Mouse (Mus musculus) myocyte (in vitro differentiated cells): ENCODE data around the gene Myo18a. TPM values are rescaled to one million over a fixed set of nuclear protein-coding genes. Genes with fewer than 3 reads are reported as not detected.

Experiments used
- H3K27me3 ChIP-seq: one replicate; pipeline ENCODE4 v1.6.1; 2011; ENCODE audit not compliant: control insufficient read depth, insufficient read depth, insufficient read length
- H3K36me3 ChIP-seq: one replicate; pipeline ENCODE4 v1.6.1; 2011; ENCODE audit not compliant: control insufficient read depth, insufficient read depth
- H3K4me2 ChIP-seq: one replicate; pipeline ENCODE4 v1.6.1; 2011; ENCODE audit warnings: low read depth, control low read depth
- H3K4me3 ChIP-seq: one replicate; pipeline ENCODE4 v1.5.1; 2011; ENCODE audit warnings: mild to moderate bottlenecking, control low read depth, moderate library complexity
- H3K79me2 ChIP-seq: one replicate; pipeline ENCODE4 v1.6.1; 2011; ENCODE audit not compliant: control insufficient read depth, insufficient read depth
- H3ac ChIP-seq: one replicate; pipeline ENCODE4 v1.6.1; 2011; ENCODE audit not compliant: control insufficient read depth, insufficient read length
- CEBPB ChIP-seq: IDR thresholded peaks from 2 replicates; pipeline ENCODE4 v1.6.1; 2011; ENCODE audit warnings: mild to moderate bottlenecking, moderate library complexity; ENCODE audit not compliant: poor library complexity, insufficient read depth, severe bottlenecking
- E2F4 ChIP-seq: IDR thresholded peaks from one replicate; pipeline ENCODE4 v1.6.1; 2011; ENCODE audit warnings: mild to moderate bottlenecking, control low read depth, moderate library complexity; ENCODE audit not compliant: insufficient read depth
- MAX ChIP-seq: IDR thresholded peaks from one replicate; pipeline ENCODE4 v1.6.1; 2011; ENCODE audit warnings: low read depth, mild to moderate bottlenecking, control low read depth
- MYOD1 ChIP-seq, 3 experiments: IDR thresholded peaks; one replicate each; pipeline ENCODE4 v1.6.1; 2011; ENCODE audit warnings: control low read depth in 2 of 3, low read depth in 2 of 3, mild to moderate bottlenecking in 2 of 3, moderate library complexity in 1 of 3; ENCODE audit not compliant: insufficient read length in 2 of 3, control insufficient read depth in 1 of 3
- MYOG ChIP-seq, 3 experiments: IDR thresholded peaks; one replicate each; pipeline ENCODE4 v1.6.1; 2011; ENCODE audit warnings: control low read depth in 2 of 3, low read depth in 2 of 3, mild to moderate bottlenecking in 2 of 3; ENCODE audit not compliant: insufficient read length in 2 of 3, control insufficient read depth in 1 of 3, insufficient read depth in 1 of 3
- POLR2A ChIP-seq: IDR thresholded peaks from one replicate; pipeline ENCODE4 v1.6.1; 2011; ENCODE audit warnings: low read depth, mild to moderate bottlenecking, control low read depth, moderate library complexity; ENCODE audit not compliant: insufficient read length
- POLR2AphosphoS2 ChIP-seq: IDR thresholded peaks from one replicate; pipeline ENCODE4 v1.6.1; 2011; ENCODE audit warnings: low read depth, control low read depth; ENCODE audit not compliant: insufficient read length
- REST ChIP-seq: IDR thresholded peaks from one replicate; pipeline ENCODE4 v1.6.1; 2011; ENCODE audit warnings: mild to moderate bottlenecking, control low read depth, moderate library complexity; ENCODE audit not compliant: insufficient read depth, insufficient read length
- SRF ChIP-seq: IDR thresholded peaks from one replicate; pipeline ENCODE4 v1.6.1; 2011; ENCODE audit warnings: low read depth; ENCODE audit not compliant: control insufficient read depth, insufficient read length
- TCF12 ChIP-seq: IDR thresholded peaks from one replicate; pipeline ENCODE4 v1.6.1; 2011; ENCODE audit warnings: mild to moderate bottlenecking, control low read depth; ENCODE audit not compliant: poor library complexity, insufficient read depth, severe bottlenecking
- TCF3 ChIP-seq: IDR thresholded peaks from one replicate; pipeline ENCODE4 v1.6.1; 2011; ENCODE audit warnings: low read depth, control low read depth; ENCODE audit not compliant: insufficient read length
- USF1 ChIP-seq: IDR thresholded peaks from one replicate; pipeline ENCODE4 v1.6.1; 2011; ENCODE audit warnings: low read depth, mild to moderate bottlenecking, control low read depth, moderate library complexity
- polyA plus RNA-seq: library from polyadenylated mRNA; unstranded; fragments of >200 nt; fragmentation: generic; extraction: Trizol; gene quantifications from one replicate; pipeline ENCODE4 v1.2.1, GENCODE M21; 2012; ENCODE audit warnings: missing spikeins

Gene Myo18a
- polyA plus RNA-seq, 1 experiment: 169 TPM

- TF ChIP-seq REST (no peak), MYOD1 (IDR thresholded peaks at IDR 0.05; ENCODE audit: control insufficient read depth in 1 of 3, insufficient read length in 2 of 3, low read depth in 2 of 3) (no peak), USF1 (no peak), TCF12 (no peak), SRF (no peak), TCF3 (no peak), E2F4 (no peak), MYOG (IDR thresholded peaks at IDR 0.05; ENCODE audit: control insufficient read depth in 1 of 3, insufficient read depth in 1 of 3, insufficient read length in 2 of 3, low read depth in 2 of 3) (no peak), POLR2AphosphoS2 (no peak), POLR2A (no peak), CEBPB (no peak)
- no peaks in the 10 kb centered on the region for H3K27me3 ChIP-seq
Measured at GRCm38 (mm10) chr11:77725183-77725582, 37.9 kb upstream of the Myo18a start, which contains the start of gene Cryba1. Gene Cryba1 (minus strand): TSS chr11:77725283.

GRCm38 (mm10) chr11:77728587-77728986 lies 34.5 kb upstream of the Myo18a start:
- TF ChIP-seq POLR2AphosphoS2: no peak
- TF ChIP-seq MYOD1 (IDR thresholded peaks at IDR 0.05; ENCODE audit: control insufficient read depth in 1 of 3, insufficient read length in 2 of 3, low read depth in 2 of 3): no peak
- TF ChIP-seq POLR2A: no peak
- TF ChIP-seq E2F4: no peak
- TF ChIP-seq USF1: no peak
- no peak for TF ChIP-seq REST
- no peak for TF ChIP-seq MYOG (IDR thresholded peaks at IDR 0.05; ENCODE audit: control insufficient read depth in 1 of 3, insufficient read depth in 1 of 3, insufficient read length in 2 of 3, low read depth in 2 of 3)
- no peak for TF ChIP-seq CEBPB
- no peak for TF ChIP-seq MAX
- TF ChIP-seq TCF12: no peak
- no peak for TF ChIP-seq SRF
- no peak for TF ChIP-seq TCF3
- no peaks in the 10 kb centered on the region for H3K27me3 ChIP-seq
- H3K79me2 ChIP-seq: no peaks in the 10 kb centered on the region

More at GRCm38 (mm10) chr11:77725183-77725582, 37.9 kb upstream of the Myo18a start, which contains the start of gene Cryba1:
- Histone ChIP-seq H3K4me2 (no peak within 1 kb of the TSS), H3K4me3 (no peak within 1 kb of the TSS), H3ac (no peak within 1 kb of the TSS), H3K79me2 (no peaks in the 10 kb centered on the region), H3K36me3 (no peaks in the 10 kb centered on the region)

GRCm38 (mm10) chr11:77737289-77737688 lies 25.8 kb upstream of the Myo18a start:
- no peak overlapping the region for H3ac ChIP-seq
- no peaks in the 10 kb centered on the region for H3K36me3 ChIP-seq
- H3K27me3 ChIP-seq: no peaks in the 10 kb centered on the region
- TF ChIP-seq MAX (no peak), POLR2AphosphoS2 (no peak), CEBPB (no peak), TCF12 (no peak), POLR2A (no peak), E2F4 (no peak), MYOG (IDR thresholded peaks at IDR 0.05; ENCODE audit: control insufficient read depth in 1 of 3, insufficient read depth in 1 of 3, insufficient read length in 2 of 3, low read depth in 2 of 3) (no peak), TCF3 (no peak), USF1 (no peak)
- no peak overlapping the region for H3K4me2 ChIP-seq
- H3K4me3 ChIP-seq: no peak overlapping the region
- H3K79me2 ChIP-seq: no peaks in the 10 kb centered on the region

More at GRCm38 (mm10) chr11:77728587-77728986, 34.5 kb upstream of the Myo18a start:
- H3ac ChIP-seq: no peak overlapping the region
- no peak overlapping the region for H3K4me3 ChIP-seq
- H3K4me2 ChIP-seq: no peak overlapping the region
- no peaks in the 10 kb centered on the region for H3K36me3 ChIP-seq

GRCm38 (mm10) chr11:77738555-77738954 lies 24.5 kb upstream of the Myo18a start:
- Histone ChIP-seq H3ac (no peak overlapping the region), H3K4me3 (no peak overlapping the region), H3K4me2 (no peak overlapping the region), H3K36me3 (no peaks in the 10 kb centered on the region), H3K27me3 (no peaks in the 10 kb centered on the region), H3K79me2 (no peaks in the 10 kb centered on the region)
- no peak for TF ChIP-seq MYOG (IDR thresholded peaks at IDR 0.05; ENCODE audit: control insufficient read depth in 1 of 3, insufficient read depth in 1 of 3, insufficient read length in 2 of 3, low read depth in 2 of 3)
- TF ChIP-seq TCF3: no peak
- TF ChIP-seq REST: no peak
- TF ChIP-seq USF1: no peak
- TF ChIP-seq SRF: no peak
- no peak for TF ChIP-seq POLR2AphosphoS2
- no peak for TF ChIP-seq POLR2A
- TF ChIP-seq CEBPB: no peak
- no peak for TF ChIP-seq E2F4
- no peak for TF ChIP-seq TCF12
- TF ChIP-seq MAX: no peak
- TF ChIP-seq MYOD1 (IDR thresholded peaks at IDR 0.05; ENCODE audit: control insufficient read depth in 1 of 3, insufficient read length in 2 of 3, low read depth in 2 of 3): no peak

GRCm38 (mm10) chr11:77743966-77744365 lies 19.1 kb upstream of the Myo18a start:
- Histone ChIP-seq H3K79me2 (no peaks in the 10 kb centered on the region), H3K4me3 (no peak overlapping the region), H3ac (no peak overlapping the region), H3K4me2 (no peak overlapping the region), H3K27me3 (no peaks in the 10 kb centered on the region), H3K36me3 (no peaks in the 10 kb centered on the region)
- TF ChIP-seq TCF12 (no peak), MYOG (IDR thresholded peaks at IDR 0.05; ENCODE audit: control insufficient read depth in 1 of 3, insufficient read depth in 1 of 3, insufficient read length in 2 of 3, low read depth in 2 of 3) (no peak), TCF3 (no peak), REST (no peak), USF1 (no peak), MAX (no peak), SRF (no peak), POLR2A (no peak), CEBPB (no peak), MYOD1 (IDR thresholded peaks at IDR 0.05; ENCODE audit: control insufficient read depth in 1 of 3, insufficient read length in 2 of 3, low read depth in 2 of 3) (no peak), POLR2AphosphoS2 (no peak), E2F4 (no peak)
